Mouse (Mus musculus) ES-Bruce4 (cell line): Measurements from ENCODE around the gene Plxdc2. TPM values are rescaled to one million over a fixed set of nuclear protein-coding genes. Genes with fewer than 3 reads are reported as not detected.

Source experiments
- H3K27ac ChIP-seq: 2 replicates; pipeline ENCODE4 v1.5.1; 2012; ENCODE audit warnings: low read length, inconsistent platforms; ENCODE audit not compliant: insufficient read depth
- H3K27me3 ChIP-seq: 2 replicates; pipeline ENCODE4 v1.6.1; 2012; ENCODE audit warnings: mild to moderate bottlenecking, low read length, inconsistent platforms; ENCODE audit not compliant: control insufficient read depth, poor library complexity, insufficient read depth, severe bottlenecking
- H3K36me3 ChIP-seq: 2 replicates; pipeline ENCODE4 v1.6.1; 2012; ENCODE audit warnings: inconsistent platforms, mild to moderate bottlenecking, low read length, moderate library complexity; ENCODE audit not compliant: control insufficient read depth, poor library complexity, insufficient read depth, severe bottlenecking
- H3K4me1 ChIP-seq: one replicate; pipeline ENCODE4 v1.8.1; 2011; ENCODE audit warnings: low read length; ENCODE audit not compliant: control insufficient read depth, insufficient read depth
- H3K4me3 ChIP-seq: 2 replicates; pipeline ENCODE4 v1.5.1; 2011; ENCODE audit warnings: low read depth, mild to moderate bottlenecking, low read length
- H3K9ac ChIP-seq: 2 replicates; pipeline ENCODE4 v1.6.1; 2012; ENCODE audit warnings: low read depth, mild to moderate bottlenecking, inconsistent platforms; ENCODE audit not compliant: poor library complexity, severe bottlenecking
- H3K9me3 ChIP-seq: replicated peaks from 2 replicates; pipeline ENCODE4 v1.6.1; 2012; ENCODE audit warnings: mild to moderate bottlenecking, low read length, inconsistent platforms; ENCODE audit not compliant: control insufficient read depth, poor library complexity, insufficient read depth, severe bottlenecking
- CTCF ChIP-seq: IDR thresholded peaks from one replicate; pipeline ENCODE4 v1.8.1; 2011; ENCODE audit warnings: low read depth, low read length
- EP300 ChIP-seq: IDR thresholded peaks from 2 replicates; pipeline ENCODE4 v1.6.1; 2011; ENCODE audit warnings: low read depth, low read length; ENCODE audit not compliant: insufficient read depth
- POLR2A ChIP-seq: IDR thresholded peaks from one replicate; pipeline ENCODE4 v1.8.1; 2011; ENCODE audit warnings: low read length; ENCODE audit not compliant: insufficient read depth
- polyA plus RNA-seq: library from polyadenylated mRNA; stranded (reverse); fragments of >200 nt; gene quantifications from 2 replicates; pipeline ENCODE4 v1.2.4, GENCODE M21; 2011; ENCODE audit warnings: low read depth; ENCODE audit not compliant: missing spikeins, insufficient read depth, insufficient read length

Plxdc2 gene
- polyA plus RNA-seq, 1 experiment: 20.0 TPM

DNA sequence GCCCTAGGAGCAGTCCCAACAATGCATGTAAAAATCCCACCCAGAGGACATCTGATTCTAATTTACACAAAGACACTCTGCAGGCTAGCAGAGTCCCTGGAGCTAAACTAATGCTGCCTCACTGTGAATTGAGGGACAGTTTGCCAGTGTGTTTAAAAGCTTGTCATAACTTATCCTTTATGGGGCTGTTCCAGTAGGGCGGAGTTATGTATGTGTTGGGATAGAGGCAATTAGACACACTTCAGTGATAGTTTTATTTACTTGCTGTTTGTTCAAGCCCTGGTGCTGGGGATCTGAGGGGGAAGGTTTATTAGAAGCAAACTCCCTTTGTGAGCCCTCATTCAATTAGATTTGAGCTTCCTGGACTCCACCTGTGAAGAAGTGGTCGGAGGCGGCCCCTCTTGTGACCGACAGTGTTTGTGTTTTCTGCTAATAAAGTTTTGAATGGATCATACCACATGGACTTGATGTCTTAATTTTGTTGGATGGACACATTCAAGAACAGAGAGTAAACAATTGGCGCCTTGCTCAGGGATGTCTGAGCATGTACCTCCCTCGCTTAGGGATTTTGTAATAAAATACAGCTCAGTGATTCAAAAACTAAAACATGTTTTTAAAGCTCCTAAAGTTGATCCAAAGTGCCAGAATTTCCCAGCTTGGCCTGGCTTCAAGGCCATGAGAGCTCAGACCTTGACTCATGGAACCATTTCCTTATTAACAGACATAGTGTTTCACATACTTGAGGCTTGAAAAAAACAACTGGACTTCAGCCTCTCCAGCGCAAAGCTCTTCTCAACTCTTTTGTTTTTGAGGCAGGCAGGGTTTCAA, 94.9 kb downstream of the Plxdc2 start:
- TF ChIP-seq CTCF: no peak
- TF ChIP-seq EP300: no peak
- TF ChIP-seq POLR2A: no peak
- Histone ChIP-seq H3K4me1 (no peaks in the 10 kb centered on the region), H3K4me3 (no peak overlapping the region), H3K27me3 (no peaks in the 10 kb centered on the region), H3K9ac (no peak overlapping the region), H3K9me3 (no peaks in the 10 kb centered on the region), H3K36me3 (no peaks in the 10 kb centered on the region), H3K27ac (no peak overlapping the region)

- H3K4me1 ChIP-seq: no peaks in the 10 kb centered on the region
- no peak overlapping the region for H3K9ac ChIP-seq
- TF ChIP-seq CTCF: no peak
- no peak for TF ChIP-seq POLR2A
- TF ChIP-seq EP300: no peak
- H3K4me3 ChIP-seq: no peak overlapping the region
- H3K27ac ChIP-seq: no peak overlapping the region
- H3K36me3 ChIP-seq: no peaks in the 10 kb centered on the region
- no peaks in the 10 kb centered on the region for H3K27me3 ChIP-seq
- H3K9me3 ChIP-seq: no peaks in the 10 kb centered on the region
Observed at GRCm38 (mm10) chr2:16451666-16452009, 95.5 kb downstream of the Plxdc2 start.

DNA sequence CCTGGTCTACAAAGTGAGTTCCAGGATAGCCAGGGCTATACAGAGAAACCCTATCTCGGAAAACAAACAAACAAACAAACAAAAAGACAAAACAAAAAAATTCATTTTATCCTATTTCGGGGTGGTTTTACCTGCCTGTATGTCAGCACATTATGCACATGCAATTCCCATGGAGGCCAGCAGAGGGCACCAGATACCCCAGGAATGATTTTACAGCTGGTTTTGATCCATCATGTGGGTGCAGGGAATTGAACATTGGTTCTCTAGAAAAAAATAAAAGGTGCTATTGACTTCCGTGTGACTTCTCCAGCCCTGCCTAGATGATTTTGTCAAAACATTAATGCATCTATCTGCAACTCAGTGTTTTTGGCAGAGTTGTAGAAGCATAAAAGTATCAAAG, 96.0 kb downstream of the Plxdc2 start:
- no peak overlapping the region for H3K27ac ChIP-seq
- no peaks in the 10 kb centered on the region for H3K36me3 ChIP-seq
- H3K27me3 ChIP-seq: no peaks in the 10 kb centered on the region
- H3K4me1 ChIP-seq: no peaks in the 10 kb centered on the region
- no peak for TF ChIP-seq EP300
- no peak for TF ChIP-seq POLR2A
- TF ChIP-seq CTCF: peak; percentile 43
- H3K9me3 ChIP-seq: no peaks in the 10 kb centered on the region
- no peak overlapping the region for H3K4me3 ChIP-seq
- no peak overlapping the region for H3K9ac ChIP-seq

- Histone ChIP-seq H3K9ac (no peak overlapping the region), H3K27ac (no peak overlapping the region), H3K4me3 (no peak overlapping the region), H3K27me3 (no peaks in the 10 kb centered on the region), H3K4me1 (no peaks in the 10 kb centered on the region), H3K9me3 (no peaks in the 10 kb centered on the region), H3K36me3 (no peaks in the 10 kb centered on the region)
- TF ChIP-seq CTCF (no peak), POLR2A (no peak), EP300 (no peak)
Observed at GRCm38 (mm10) chr2:16456264-16456780, 100.2 kb downstream of the Plxdc2 start.

DNA sequence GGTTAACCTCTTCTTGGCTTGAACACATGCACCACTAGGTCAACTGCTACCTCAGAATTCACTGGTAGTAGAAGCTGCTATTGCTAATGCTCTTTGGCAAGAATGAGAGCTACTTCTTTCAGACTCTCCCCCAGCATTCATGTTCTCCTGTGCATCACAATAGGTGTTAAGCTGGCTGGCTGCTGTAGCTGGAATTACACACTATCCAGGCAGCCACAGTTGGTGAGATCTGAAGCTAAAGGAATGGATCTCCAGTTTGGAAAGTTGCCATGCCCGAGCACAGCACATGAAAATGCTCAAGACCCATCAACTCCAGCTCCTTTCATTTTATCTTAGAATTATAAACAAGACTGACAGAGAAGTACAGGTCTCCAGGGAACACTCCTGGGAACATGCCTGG, 103.4 kb downstream of the Plxdc2 start:
- Histone ChIP-seq H3K4me1 (no peaks in the 10 kb centered on the region), H3K9me3 (no peaks in the 10 kb centered on the region), H3K27me3 (no peaks in the 10 kb centered on the region), H3K4me3 (no peak overlapping the region), H3K36me3 (no peaks in the 10 kb centered on the region), H3K27ac (no peak overlapping the region), H3K9ac (no peak overlapping the region)
- TF ChIP-seq CTCF (no peak), EP300 (no peak), POLR2A (no peak)

DNA sequence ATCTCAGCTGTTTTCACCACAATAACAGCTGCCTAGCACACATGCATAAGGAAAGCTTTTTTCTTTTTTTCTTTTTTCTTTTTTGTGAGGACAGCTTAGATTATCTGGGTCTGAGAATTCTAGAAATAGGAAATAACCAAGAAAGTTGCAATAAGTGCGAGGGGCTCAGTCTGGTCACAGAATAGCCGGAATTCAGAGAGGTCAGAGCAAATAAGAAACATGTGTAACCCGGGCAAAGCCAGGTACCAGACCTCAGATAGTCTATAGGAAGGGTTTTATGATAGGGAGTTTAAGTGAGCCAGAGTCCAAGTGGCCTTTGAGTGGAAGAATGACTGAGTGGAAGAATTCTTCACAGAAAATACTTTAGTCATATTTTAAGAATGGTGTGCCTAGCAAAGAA, 114.0 kb downstream of the Plxdc2 start:
- no peaks in the 10 kb centered on the region for H3K4me1 ChIP-seq
- H3K36me3 ChIP-seq: no peaks in the 10 kb centered on the region
- H3K9me3 ChIP-seq: no peaks in the 10 kb centered on the region
- H3K9ac ChIP-seq: no peak overlapping the region
- H3K4me3 ChIP-seq: no peak overlapping the region
- TF ChIP-seq CTCF (no peak), EP300 (no peak), POLR2A (no peak)
- no peaks in the 10 kb centered on the region for H3K27me3 ChIP-seq
- H3K27ac ChIP-seq: no peak overlapping the region
